In the genomic region with DNA sequence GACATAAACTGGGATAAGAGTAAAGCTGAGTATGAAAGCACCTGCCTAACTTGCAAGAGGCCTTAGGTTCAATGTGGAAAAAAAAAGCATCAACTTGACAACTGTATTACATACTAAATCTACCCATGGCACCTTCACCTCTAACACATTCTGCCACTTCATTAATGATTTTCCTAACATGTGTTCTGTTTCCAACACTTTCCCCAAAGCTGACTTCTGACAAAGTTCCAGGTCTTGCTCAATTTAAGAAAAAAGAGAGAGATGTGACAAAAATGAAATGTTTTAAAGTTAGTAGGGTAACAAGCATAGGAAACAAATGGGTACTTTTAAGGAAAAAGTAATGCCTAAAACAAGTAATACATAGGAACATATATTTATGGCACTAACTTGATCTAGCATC, we compare ENCODE assay signal across 17 mouse cellular contexts.
"Had no signal": no experiment of that assay in that cellular context is flagged by ENCODE, and none has a peak within 500 bp of the region (broad histone marks: within the 10 kb centered on the region; RNA-seq: fewer than 3 reads in every experiment).

No protein-coding gene starts in this region.

- H3K9ac ChIP-seq: intestine, embryonic 15.5 days; liver, embryonic 15.5 days; lung, embryonic 15.5 days; midbrain, embryonic 12.5 days; neural tube, embryonic 13.5 days; stomach, embryonic 15.5 days had no signal

- H3K4me2 ChIP-seq: intestine, embryonic 15.5 days; liver, embryonic 11.5 days; lung, embryonic 15.5 days; midbrain, embryonic 12.5 days; neural tube, embryonic 13.5 days; stomach, embryonic 15.5 days had no signal

- H3K4me1 ChIP-seq: intestine, embryonic 15.5 days; liver, embryonic 15.5 days; midbrain, embryonic 12.5 days; neural tube, embryonic 13.5 days; stomach, embryonic 15.5 days had no signal

- DNase-seq: kidney, adult 11 months; kidney, postnatal 25 days; layer of hippocampus, adult 9-11 months; retina, postnatal 1 day; right cerebral cortex, postnatal 25 days had no signal

- H3K36me3 ChIP-seq: intestine, embryonic 15.5 days; liver, embryonic 15.5 days; lung, embryonic 15.5 days; midbrain, embryonic 12.5 days; neural tube, embryonic 13.5 days; stomach, embryonic 15.5 days had no signal

- H3K9me3 ChIP-seq: intestine, embryonic 15.5 days; liver, embryonic 15.5 days; lung, embryonic 15.5 days; midbrain, embryonic 12.5 days; neural tube, embryonic 13.5 days; stomach, embryonic 15.5 days had no signal

- H3K27me3 ChIP-seq: intestine, embryonic 15.5 days; liver, embryonic 15.5 days; lung, embryonic 15.5 days; midbrain, embryonic 12.5 days; neural tube, embryonic 13.5 days; stomach, embryonic 15.5 days had no signal

- ATAC-seq: hindbrain, embryonic 16.5 days; intestine, embryonic 15.5 days; midbrain, embryonic 16.5 days had no signal

- H3K4me3 ChIP-seq: intestine, embryonic 15.5 days; layer of hippocampus, adult 2 months; liver, embryonic 15.5 days; lung, embryonic 15.5 days; midbrain, embryonic 12.5 days; myocyte; neural tube, embryonic 13.5 days; stomach, embryonic 15.5 days had no signal

- H3K27ac ChIP-seq: intestine, embryonic 15.5 days; kidney, postnatal 0 days; layer of hippocampus, adult 2 months; liver, embryonic 15.5 days; midbrain, embryonic 12.5 days; neural tube, embryonic 13.5 days; stomach, embryonic 15.5 days had no signal
